Mouse (Mus musculus) liver, embryonic 11.5 days (tissue): ENCODE measurements around the gene Agbl1. TPM values are rescaled to one million over a fixed set of nuclear protein-coding genes. Genes with fewer than 3 reads are reported as not detected.

Source experiments
- ATAC-seq: fragments of 200-750 bp; cut with Nextera tagmentation; replicated peaks from 2 replicates; pipeline ENCODE4 v1.8.0; 2017; ENCODE audit warnings: moderate number of reproducible peaks, mild to moderate bottlenecking, moderate TSS enrichment, moderate library complexity; ENCODE audit not compliant: low FRiP score
- DNase-seq: peaks from one replicate; pipeline ENCODE4 v3.0.0-alpha.2; 2017; ENCODE audit warnings: low spot score
- H3K27ac ChIP-seq: fragments of 300-500 bp; sonication (generic); 2 replicates; pipeline ENCODE4 v1.5.1; 2014; ENCODE audit warnings: mild to moderate bottlenecking, low read depth, low read length, control low read depth
- H3K27me3 ChIP-seq: fragments of 300-500 bp; sonication (generic); replicated peaks from 2 replicates; pipeline ENCODE4 v1.6.1; 2014; ENCODE audit warnings: low read length, mixed read lengths; ENCODE audit not compliant: control insufficient read depth, insufficient read depth
- H3K36me3 ChIP-seq: fragments of 300-500 bp; sonication (generic); 2 replicates; pipeline ENCODE4 v1.6.1; 2014; ENCODE audit warnings: mild to moderate bottlenecking, low read length, moderate library complexity, mixed read lengths; ENCODE audit not compliant: control insufficient read depth, insufficient read depth
- H3K4me1 ChIP-seq: fragments of 300-500 bp; sonication (generic); replicated peaks from 2 replicates; pipeline ENCODE4 v1.6.1; 2014; ENCODE audit warnings: low read length, mixed read lengths; ENCODE audit not compliant: control insufficient read depth, insufficient read depth
- H3K4me2 ChIP-seq: fragments of 300-500 bp; sonication (generic); 2 replicates; pipeline ENCODE4 v1.6.1; 2014; ENCODE audit warnings: mild to moderate bottlenecking, control low read depth, moderate library complexity
- H3K4me3 ChIP-seq: fragments of 300-500 bp; sonication (generic); 2 replicates; pipeline ENCODE4 v1.5.1; 2014; ENCODE audit warnings: low read depth, low read length, control low read depth
- H3K9ac ChIP-seq: fragments of 300-500 bp; sonication (generic); 2 replicates; pipeline ENCODE4 v1.6.1; 2014; ENCODE audit warnings: low read depth, low read length, control low read depth
- H3K9me3 ChIP-seq: fragments of 300-500 bp; sonication (generic); 2 replicates; pipeline ENCODE4 v1.6.1; 2016; ENCODE audit warnings: low read length, inconsistent platforms, mixed read lengths; ENCODE audit not compliant: control insufficient read depth
- WGBS: fragments of 180-500 bp; shearing (Covaris S2); extraction: QIAGEN DNeasy Blood & Tissue Kit; methylation state at CpG from one replicate; pipeline ENCODE4 v1.1.7; 2014; 5-methylcytosine and 5-hydroxymethylcytosine counted together
- polyA plus RNA-seq: library from polyadenylated mRNA; unstranded; fragments of >200 nt; fragmentation: Nextera tagmentation; extraction: Ambion mirVana; gene quantifications from 2 replicates; pipeline ENCODE4 v1.2.1, GENCODE M21; 2014

The Agbl1 gene
- polyA plus RNA-seq, 1 experiment from 2014 or later: not detected

- WGBS: 79% methylated on average over 4 of the region's 4 CpGs
These were observed 332.8 kb downstream of the Agbl1 start for GRCm38 (mm10) chr7:76562506-76562905.

GRCm38 (mm10) chr7:76594566-76595079 is 364.9 kb downstream of the Agbl1 start:
- H3K36me3 ChIP-seq: no peaks in the 10 kb centered on the region
- no peak for ATAC-seq
- H3K4me1 ChIP-seq: no peaks in the 10 kb centered on the region
- DNase-seq: no peak
- no peak overlapping the region for H3K9ac ChIP-seq
- WGBS: 41% methylated on average over 5 of the region's 5 CpGs
- H3K27me3 ChIP-seq: no peaks in the 10 kb centered on the region
- H3K4me2 ChIP-seq: no peak overlapping the region
- no peaks in the 10 kb centered on the region for H3K9me3 ChIP-seq
- no peak overlapping the region for H3K4me3 ChIP-seq
- H3K27ac ChIP-seq: no peak overlapping the region

More at GRCm38 (mm10) chr7:76562506-76562905, 332.8 kb downstream of the Agbl1 start:
- no peak overlapping the region for H3K4me3 ChIP-seq
- H3K27me3 ChIP-seq: no peaks in the 10 kb centered on the region
- H3K27ac ChIP-seq: no peak overlapping the region
- no peak overlapping the region for H3K4me2 ChIP-seq
- DNase-seq: no peak
- no peaks in the 10 kb centered on the region for H3K36me3 ChIP-seq
- no peaks in the 10 kb centered on the region for H3K4me1 ChIP-seq
- no peaks in the 10 kb centered on the region for H3K9me3 ChIP-seq
- H3K9ac ChIP-seq: no peak overlapping the region
- no peak for ATAC-seq

- H3K36me3 ChIP-seq: no peaks in the 10 kb centered on the region
- H3K4me2 ChIP-seq: no peak overlapping the region
- no peaks in the 10 kb centered on the region for H3K27me3 ChIP-seq
- H3K9ac ChIP-seq: no peak overlapping the region
- ATAC-seq (no peak), DNase-seq (no peak)
- no peaks in the 10 kb centered on the region for H3K9me3 ChIP-seq
- no peaks in the 10 kb centered on the region for H3K4me1 ChIP-seq
- 42% methylated on average over 2 of the region's 2 CpGs for WGBS
- H3K4me3 ChIP-seq: no peak overlapping the region
- H3K27ac ChIP-seq: no peak overlapping the region
These were observed 368.1 kb downstream of the Agbl1 start for GRCm38 (mm10) chr7:76597812-76598211.

GRCm38 (mm10) chr7:76600050-76600690 is 370.5 kb downstream of the Agbl1 start:
- Histone ChIP-seq H3K4me1 (no peaks in the 10 kb centered on the region), H3K27ac (no peak overlapping the region), H3K9me3 (no peaks in the 10 kb centered on the region), H3K9ac (no peak overlapping the region), H3K4me2 (no peak overlapping the region), H3K36me3 (no peaks in the 10 kb centered on the region), H3K27me3 (no peaks in the 10 kb centered on the region), H3K4me3 (no peak overlapping the region)
- no peak for DNase-seq
- 83% methylated on average over 2 of the region's 2 CpGs for WGBS
- ATAC-seq: no peak

- ATAC-seq: no peak
These were observed 399.8 kb downstream of the Agbl1 start for GRCm38 (mm10) chr7:76629528-76629927.

GRCm38 (mm10) chr7:76650984-76651383 is 421.3 kb downstream of the Agbl1 start:
- H3K4me3 ChIP-seq: no peak overlapping the region
- no peaks in the 10 kb centered on the region for H3K9me3 ChIP-seq
- H3K4me2 ChIP-seq: no peak overlapping the region
- no peak for ATAC-seq
- no peak overlapping the region for H3K27ac ChIP-seq
- H3K36me3 ChIP-seq: no peaks in the 10 kb centered on the region
- no peaks in the 10 kb centered on the region for H3K27me3 ChIP-seq
- WGBS: 73% methylated on average over 4 of the region's 4 CpGs
- H3K4me1 ChIP-seq: no peaks in the 10 kb centered on the region
- H3K9ac ChIP-seq: no peak overlapping the region
- no peak for DNase-seq

More at GRCm38 (mm10) chr7:76629528-76629927, 399.8 kb downstream of the Agbl1 start:
- H3K4me3 ChIP-seq: no peak overlapping the region
- H3K9me3 ChIP-seq: no peaks in the 10 kb centered on the region
- H3K4me1 ChIP-seq: no peaks in the 10 kb centered on the region
- H3K9ac ChIP-seq: no peak overlapping the region
- no peak overlapping the region for H3K27ac ChIP-seq
- DNase-seq: no peak
- no peaks in the 10 kb centered on the region for H3K36me3 ChIP-seq
- H3K27me3 ChIP-seq: no peaks in the 10 kb centered on the region
- H3K4me2 ChIP-seq: no peak overlapping the region

GRCm38 (mm10) chr7:76661072-76661471 is 431.4 kb downstream of the Agbl1 start:
- H3K4me1 ChIP-seq: no peaks in the 10 kb centered on the region
- WGBS: 68% methylated on average over 5 of the region's 5 CpGs
- no peak overlapping the region for H3K4me2 ChIP-seq
- H3K9ac ChIP-seq: no peak overlapping the region
- ATAC-seq (no peak), DNase-seq (no peak)
- H3K27ac ChIP-seq: no peak overlapping the region
- H3K27me3 ChIP-seq: no peaks in the 10 kb centered on the region
- no peak overlapping the region for H3K4me3 ChIP-seq
- no peaks in the 10 kb centered on the region for H3K36me3 ChIP-seq
- no peaks in the 10 kb centered on the region for H3K9me3 ChIP-seq

GRCm38 (mm10) chr7:76674856-76675255 is 445.2 kb downstream of the Agbl1 start:
- Histone ChIP-seq H3K27me3 (no peaks in the 10 kb centered on the region), H3K4me2 (no peak overlapping the region), H3K9ac (no peak overlapping the region), H3K4me1 (no peaks in the 10 kb centered on the region), H3K27ac (no peak overlapping the region), H3K9me3 (no peaks in the 10 kb centered on the region), H3K36me3 (no peaks in the 10 kb centered on the region), H3K4me3 (no peak overlapping the region)
- DNase-seq (no peak), ATAC-seq (no peak)
- WGBS: 84% methylated on average over 3 of the region's 3 CpGs

GRCm38 (mm10) chr7:76701224-76701623 is 471.5 kb downstream of the Agbl1 start:
- WGBS: 73% methylated on average over 1 of the region's 1 CpGs
- H3K36me3 ChIP-seq: no peaks in the 10 kb centered on the region
- H3K4me3 ChIP-seq: no peak overlapping the region
- H3K4me1 ChIP-seq: no peaks in the 10 kb centered on the region
- no peak overlapping the region for H3K4me2 ChIP-seq
- H3K9me3 ChIP-seq: no peaks in the 10 kb centered on the region
- DNase-seq (no peak), ATAC-seq (no peak)
- H3K9ac ChIP-seq: no peak overlapping the region
- no peaks in the 10 kb centered on the region for H3K27me3 ChIP-seq
- H3K27ac ChIP-seq: no peak overlapping the region
